8 mouse cellular contexts compared by ENCODE assay signal in the genomic region with DNA sequence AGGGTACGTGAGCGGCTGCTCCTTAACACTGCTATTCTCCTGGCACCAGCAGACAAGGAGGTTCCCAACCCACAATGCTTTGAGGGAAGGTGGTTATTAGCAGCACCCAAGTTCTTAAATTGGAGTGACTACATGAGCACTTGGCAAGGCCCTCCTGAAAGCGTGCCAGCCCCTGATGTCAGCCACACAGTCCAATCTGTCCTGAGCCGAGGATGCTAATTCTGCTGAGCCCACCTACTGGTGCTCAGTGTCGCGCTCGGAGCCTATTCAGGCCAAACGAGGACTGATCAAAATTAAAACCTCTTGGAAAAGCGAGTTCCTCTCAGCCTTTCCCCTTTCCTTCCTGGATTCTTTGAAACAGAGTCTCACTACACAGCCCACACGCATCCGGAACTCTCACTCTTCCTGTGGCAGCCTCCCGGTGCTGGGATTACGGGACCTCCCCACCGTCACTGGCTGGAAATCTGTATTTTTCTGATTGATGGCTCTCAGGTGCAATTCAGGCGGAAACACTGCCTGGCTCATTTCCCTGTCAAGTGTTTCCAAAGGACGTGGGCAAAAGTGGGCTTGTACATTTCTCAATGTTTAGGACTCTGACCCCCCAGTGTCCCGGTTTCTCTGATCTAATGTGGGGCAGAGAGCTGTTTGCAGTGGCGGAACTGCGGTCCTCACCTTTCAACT. TPM values are rescaled to one million over a fixed set of nuclear protein-coding genes. Genes with fewer than 3 reads are reported as not detected.
A peak's percentile ranks its signal among the peaks of the same experiment; 100 is the strongest.
DNase-seq lines count a peak whose midpoint lies in the region; ATAC-seq and TF ChIP-seq lines count a peak whose summit lies in the region.

No protein-coding gene starts in this region.

- peak overlapping the region; percentile 54 for H3K4me3 ChIP-seq in E14TG2a.4 (replicated peaks; ENCODE audit: low read length)
- H3K4me3 ChIP-seq in intestine, embryonic 16.5 days (ENCODE audit: low read length) = no peak overlapping the region

- intact Hi-C loops in left cerebral cortex, postnatal 10 days (cut with DNase I) = no loop called here

- 77% methylated on average over 19 of the region's 19 CpGs for WGBS in intestine, embryonic 16.5 days

- peak; percentile 77 for DNase-seq in adrenal gland, postnatal 14 days
- DNase-seq in frontal cortex, postnatal 10 days (ENCODE audit: low spot score in 2 of 2) = peak; percentile 57 to 72
- peak; percentile 71 to 78 for DNase-seq in left cerebral cortex, postnatal 10 days (ENCODE audit: extremely low spot score in 1 of 2, low spot score in 2 of 2)
- DNase-seq in right cerebral cortex, postnatal 14 days = peak; percentile 74

- peaks cover 64% of the 10 kb centered on the region for H3K4me1 ChIP-seq in E14TG2a.4 (replicated peaks; ENCODE audit: low read depth, low read length)
- H3K4me1 ChIP-seq in intestine, embryonic 16.5 days (ENCODE audit: control insufficient read depth, insufficient read depth, low read length) = no peaks in the 10 kb centered on the region

- H3K36me3 ChIP-seq in E14TG2a.4 (ENCODE audit: insufficient read depth, low read length) = no peaks in the 10 kb centered on the region
- no peaks in the 10 kb centered on the region for H3K36me3 ChIP-seq in intestine, embryonic 16.5 days (ENCODE audit: control insufficient read depth, insufficient read depth, low read length)

- no peaks in the 10 kb centered on the region for H3K9me3 ChIP-seq in E14TG2a.4 (ENCODE audit: low read length)
- H3K9me3 ChIP-seq in intestine, embryonic 16.5 days (ENCODE audit: control insufficient read depth, low read length) = no peaks in the 10 kb centered on the region

- peak overlapping the region; percentile 9; the same call in 1 of the 2 replicates for H3K27ac ChIP-seq in intestine, embryonic 16.5 days (ENCODE audit: low read length)

- peaks cover 35% of the 10 kb centered on the region for H3K27me3 ChIP-seq in E14TG2a.4 (ENCODE audit: insufficient read depth, low read length)
- H3K27me3 ChIP-seq in intestine, embryonic 16.5 days (replicated peaks; ENCODE audit: control insufficient read depth, insufficient read depth, low read length) = no peaks in the 10 kb centered on the region

- no peak overlapping the region for H3K4me2 ChIP-seq in intestine, embryonic 16.5 days (ENCODE audit: low read depth, low read length)

- TF ChIP-seq CTCF in E14TG2a.4 (conservative IDR thresholded peaks at IDR 0.05; ENCODE audit: low read length) = no peak

- no peak overlapping the region for H3K9ac ChIP-seq in intestine, embryonic 16.5 days (ENCODE audit: low read depth, low read length)

- ATAC-seq in intestine, embryonic 16.5 days = peak; percentile 22
- ATAC-seq in activated CD4-positive, CD25-positive, alpha-beta regulatory T cell, adult 4 months = no peak
- ATAC-seq in erythroid progenitor cell, adult 5-6 weeks (replicated peaks; ENCODE audit: low FRiP score, poor library complexity, severe bottlenecking) = no peak

RNA-seq across cellular contexts. Expression of gene Stx4a, which starts 9.7 kb away (rescaled TPM):
- total RNA-seq in adrenal gland, postnatal 14 days (2021) = 84.5 and 85.0 TPM in 2 replicates
- 44.7 and 47.5 TPM in 2 replicates for polyA plus RNA-seq in intestine, embryonic 16.5 days (2015; fragmentation: Nextera tagmentation; extraction: Ambion mirVana)
- total RNA-seq in left cerebral cortex, postnatal 10 days (2021) = 10 to 100 TPM; 48.0 to 52.9 TPM
- 10 to 100 TPM; 49.3 to 54.6 TPM for polyA plus RNA-seq in activated CD4-positive, CD25-positive, alpha-beta regulatory T cell, adult 4 months (2017; shearing (Covaris generic))
- total RNA-seq in erythroid progenitor cell, adult 5-6 weeks (2015; ENCODE audit: low replicate concordance) = 10.5 and 30.6 TPM in 2 replicates
- total RNA-seq in erythroid progenitor cell, adult 5-6 weeks (2017; ENCODE audit: low replicate concordance) = 12.7 and 13.3 TPM in 2 replicates

RNA-seq across cellular contexts. Expression of gene Stx1b, which starts 10.0 kb away (rescaled TPM):
- total RNA-seq in adrenal gland, postnatal 14 days (2021) = 7.8 and 9.9 TPM in 2 replicates
- 1.7 and 2.0 TPM in 2 replicates for polyA plus RNA-seq in intestine, embryonic 16.5 days (2015; fragmentation: Nextera tagmentation; extraction: Ambion mirVana)
- 100 to 1,000 TPM; 340 to 347 TPM for total RNA-seq in left cerebral cortex, postnatal 10 days (2021)
- under 1 TPM in 1 of 2 experiments, not detected in 1; 0.62 TPM for polyA plus RNA-seq in activated CD4-positive, CD25-positive, alpha-beta regulatory T cell, adult 4 months (2017; shearing (Covaris generic))
- total RNA-seq in erythroid progenitor cell, adult 5-6 weeks (2015; ENCODE audit: low replicate concordance) = not detected in 2 replicates
- total RNA-seq in erythroid progenitor cell, adult 5-6 weeks (2017; ENCODE audit: low replicate concordance) = 0.98 TPM in 1 of 2 replicates, not detected in the other

RNA-seq across cellular contexts. Expression of gene Hsd3b7, which starts 14.0 kb away (rescaled TPM):
- 38.0 and 69.3 TPM in 2 replicates for total RNA-seq in adrenal gland, postnatal 14 days (2021)
- 37.6 and 38.4 TPM in 2 replicates for polyA plus RNA-seq in intestine, embryonic 16.5 days (2015; fragmentation: Nextera tagmentation; extraction: Ambion mirVana)
- 1 to 10 TPM; 2.4 to 4.5 TPM for total RNA-seq in left cerebral cortex, postnatal 10 days (2021)
- 1 to 10 TPM; 5.2 to 5.7 TPM for polyA plus RNA-seq in activated CD4-positive, CD25-positive, alpha-beta regulatory T cell, adult 4 months (2017; shearing (Covaris generic))
- 5.8 TPM in 1 of 2 replicates, not detected in the other for total RNA-seq in erythroid progenitor cell, adult 5-6 weeks (2015; ENCODE audit: low replicate concordance)
- total RNA-seq in erythroid progenitor cell, adult 5-6 weeks (2017; ENCODE audit: low replicate concordance) = 2.6 and 3.5 TPM in 2 replicates

RNA-seq across cellular contexts. Expression of gene Gm49388, which starts 29.0 kb away (rescaled TPM):
- total RNA-seq in adrenal gland, postnatal 14 days (2021) = 0.38 and 0.44 TPM in 2 replicates
- polyA plus RNA-seq in intestine, embryonic 16.5 days (2015; fragmentation: Nextera tagmentation; extraction: Ambion mirVana) = not detected in 2 replicates
- 1 to 10 TPM; 3.0 to 4.7 TPM for total RNA-seq in left cerebral cortex, postnatal 10 days (2021)
- polyA plus RNA-seq in activated CD4-positive, CD25-positive, alpha-beta regulatory T cell, adult 4 months (2017; shearing (Covaris generic)) = not detected
- total RNA-seq in erythroid progenitor cell, adult 5-6 weeks (2015; ENCODE audit: low replicate concordance) = 8.6 and 10.9 TPM in 2 replicates
- total RNA-seq in erythroid progenitor cell, adult 5-6 weeks (2017; ENCODE audit: low replicate concordance) = 4.5 and 10.7 TPM in 2 replicates

RNA-seq across cellular contexts. Expression of gene Setd1a, which starts 37.9 kb away (rescaled TPM):
- total RNA-seq in adrenal gland, postnatal 14 days (2021) = 37.7 and 46.2 TPM in 2 replicates
- polyA plus RNA-seq in intestine, embryonic 16.5 days (2015; fragmentation: Nextera tagmentation; extraction: Ambion mirVana) = 6.2 and 11.4 TPM in 2 replicates
- 10 to 100 TPM; 35.0 to 40.9 TPM for total RNA-seq in left cerebral cortex, postnatal 10 days (2021)
- 1 to 10 TPM; 6.3 to 7.4 TPM for polyA plus RNA-seq in activated CD4-positive, CD25-positive, alpha-beta regulatory T cell, adult 4 months (2017; shearing (Covaris generic))
- total RNA-seq in erythroid progenitor cell, adult 5-6 weeks (2015; ENCODE audit: low replicate concordance) = 38.1 and 42.5 TPM in 2 replicates
- 14.8 and 21.3 TPM in 2 replicates for total RNA-seq in erythroid progenitor cell, adult 5-6 weeks (2017; ENCODE audit: low replicate concordance)

Comparison
In these comparisons a context has a peak if more than half of its experiments do, and no peak if none do; other contexts are left out.
1. RNA of gene Stx1b, which starts 10.0 kb away (total RNA-seq): 340 to 347 TPM in left cerebral cortex, postnatal 10 days; 7.8 to 9.9 TPM in adrenal gland, postnatal 14 days and 0.98 TPM in erythroid progenitor cell, adult 5-6 weeks; every median in the first group is over 10 times any median in the second.
2. Peak in every context shown above with its lines, with median percentiles within 50 percentile points of each other: DNase-seq.